Mouse (Mus musculus) limb, embryonic 10.5 days (tissue): Measurements from ENCODE around the gene Smpdl3a. TPM values are rescaled to one million over a fixed set of nuclear protein-coding genes. Genes with fewer than 3 reads are reported as not detected.

Experiments
- DNase-seq: peaks from one replicate; pipeline ENCODE4 v3.0.0-alpha.2; 2017; ENCODE audit warnings: low spot score
- H3K27ac ChIP-seq: fragments of 300-500 bp; sonication (generic); 2 replicates; pipeline ENCODE4 v1.5.1; 2016; ENCODE audit warnings: mild to moderate bottlenecking
- H3K27me3 ChIP-seq: fragments of 300-500 bp; sonication (generic); 2 replicates; pipeline ENCODE4 v1.6.1; 2016; ENCODE audit warnings: low read depth, mild to moderate bottlenecking; ENCODE audit not compliant: poor library complexity, severe bottlenecking
- H3K36me3 ChIP-seq: fragments of 300-500 bp; sonication (generic); 2 replicates; pipeline ENCODE4 v1.6.1; 2016; ENCODE audit warnings: mild to moderate bottlenecking, moderate library complexity
- H3K4me1 ChIP-seq: fragments of 300-500 bp; sonication (generic); 2 replicates; pipeline ENCODE4 v1.6.1; 2016
- H3K4me3 ChIP-seq: fragments of 300-500 bp; sonication (generic); 2 replicates; pipeline ENCODE4 v1.5.1; 2016; ENCODE audit warnings: mild to moderate bottlenecking, moderate library complexity
- H3K9me3 ChIP-seq: fragments of 300-500 bp; sonication (generic); replicated peaks from 2 replicates; pipeline ENCODE4 v1.6.1; 2016; ENCODE audit warnings: mild to moderate bottlenecking
- WGBS: fragments of 180-500 bp; shearing (Covaris S2); methylation state at CpG from one replicate; pipeline ENCODE4 v1.1.7; 2016; 5-methylcytosine and 5-hydroxymethylcytosine counted together
- polyA plus RNA-seq: library from polyadenylated mRNA; unstranded; fragments of >200 nt; fragmentation: Nextera tagmentation; extraction: Ambion mirVana; gene quantifications from 2 replicates; pipeline ENCODE4 v1.2.1, GENCODE M21; 2016

Smpdl3a gene
- polyA plus RNA-seq: 3.2 and 5.1 TPM in 2 replicates

DNA sequence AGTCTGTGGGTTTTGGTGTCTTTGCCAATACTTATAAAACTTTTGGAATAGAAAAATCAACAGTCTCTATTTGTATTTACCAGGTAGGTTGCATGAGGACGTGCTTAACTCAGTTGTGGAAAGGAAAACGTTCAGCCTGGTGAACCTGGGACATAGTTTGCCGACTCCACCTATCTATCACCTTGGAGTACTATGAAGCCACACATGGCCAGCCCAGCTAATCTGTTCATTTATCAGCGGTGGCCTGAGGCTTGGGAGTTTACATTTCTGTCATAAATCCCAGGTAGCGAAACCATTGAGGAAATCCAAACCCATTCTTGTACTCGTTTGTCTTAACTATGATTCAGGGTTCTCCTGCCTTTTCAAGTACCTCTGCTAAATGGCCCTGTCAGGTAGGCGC lies at the start of gene Smpdl3a:
Gene Smpdl3a, plus strand, starts transcription at position 318 of the 400 bp plus-strand sequence.
- peak within 1 kb of the TSS; percentile 61 for H3K4me3 ChIP-seq
- peak within 1 kb of the TSS; percentile 88 for H3K27ac ChIP-seq
- no peaks in the 10 kb centered on the region for H3K9me3 ChIP-seq
- no peaks in the 10 kb centered on the region for H3K27me3 ChIP-seq
- no peak for DNase-seq
- WGBS: 82% methylated on average over 7 of the region's 7 CpGs
- peaks cover 21% of the 10 kb centered on the region for H3K4me1 ChIP-seq
- no peaks in the 10 kb centered on the region for H3K36me3 ChIP-seq

DNA sequence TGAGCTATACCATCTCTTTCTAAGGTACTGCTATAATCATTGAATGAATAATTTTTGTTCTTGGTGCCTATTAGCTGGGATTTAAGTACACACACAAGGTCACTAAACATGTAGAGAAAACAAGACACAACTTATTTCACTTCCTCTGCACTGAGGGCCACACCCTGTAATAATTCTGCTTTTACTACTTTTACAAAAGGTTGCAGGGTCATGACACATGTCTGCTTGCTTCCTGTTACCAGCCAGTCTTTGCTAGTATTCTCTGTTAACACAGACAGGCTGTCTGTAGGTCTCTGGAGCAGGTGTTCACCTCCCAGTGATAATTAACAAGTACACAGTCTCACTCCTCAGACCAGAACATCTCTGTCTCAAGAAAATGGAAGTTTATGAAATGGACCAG lies 48.7 kb upstream of the Smpdl3a start:
- Histone ChIP-seq H3K27me3 (no peaks in the 10 kb centered on the region), H3K4me1 (no peaks in the 10 kb centered on the region), H3K27ac (no peak overlapping the region), H3K4me3 (no peak overlapping the region), H3K36me3 (no peaks in the 10 kb centered on the region), H3K9me3 (no peaks in the 10 kb centered on the region)
- DNase-seq: no peak

DNA sequence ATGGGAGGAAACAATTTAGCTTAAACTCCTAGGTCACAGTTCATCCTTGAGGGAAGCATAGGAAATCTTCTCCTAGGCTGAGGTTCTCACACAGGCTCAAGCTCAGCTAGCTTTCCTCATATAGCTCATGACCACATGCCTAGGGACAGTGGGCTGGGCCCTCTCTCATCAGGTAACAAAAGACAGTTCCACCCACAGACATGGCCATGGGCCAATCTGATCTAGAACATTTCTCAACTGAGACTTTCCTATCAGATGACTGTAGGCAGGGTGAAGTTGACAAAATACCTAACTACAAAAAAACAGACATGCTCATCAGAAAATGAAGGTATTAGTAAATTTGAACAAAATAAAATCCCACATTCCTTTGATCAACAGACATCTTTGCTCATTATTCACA lies 47.0 kb upstream of the Smpdl3a start:
- no peaks in the 10 kb centered on the region for H3K4me1 ChIP-seq
- H3K36me3 ChIP-seq: no peaks in the 10 kb centered on the region
- H3K27ac ChIP-seq: no peak overlapping the region
- no peak overlapping the region for H3K4me3 ChIP-seq
- H3K27me3 ChIP-seq: no peaks in the 10 kb centered on the region
- no peaks in the 10 kb centered on the region for H3K9me3 ChIP-seq
- DNase-seq: no peak

- H3K36me3 ChIP-seq: no peaks in the 10 kb centered on the region
- no peak overlapping the region for H3K4me3 ChIP-seq
- no peaks in the 10 kb centered on the region for H3K27me3 ChIP-seq
- H3K9me3 ChIP-seq: no peaks in the 10 kb centered on the region
- no peaks in the 10 kb centered on the region for H3K4me1 ChIP-seq
- H3K27ac ChIP-seq: no peak overlapping the region
- WGBS: 83% methylated on average over 1 of the region's 1 CpGs
- no peak for DNase-seq
Observed at GRCm38 (mm10) chr10:57753343-57753742, 40.8 kb upstream of the Smpdl3a start.

DNA sequence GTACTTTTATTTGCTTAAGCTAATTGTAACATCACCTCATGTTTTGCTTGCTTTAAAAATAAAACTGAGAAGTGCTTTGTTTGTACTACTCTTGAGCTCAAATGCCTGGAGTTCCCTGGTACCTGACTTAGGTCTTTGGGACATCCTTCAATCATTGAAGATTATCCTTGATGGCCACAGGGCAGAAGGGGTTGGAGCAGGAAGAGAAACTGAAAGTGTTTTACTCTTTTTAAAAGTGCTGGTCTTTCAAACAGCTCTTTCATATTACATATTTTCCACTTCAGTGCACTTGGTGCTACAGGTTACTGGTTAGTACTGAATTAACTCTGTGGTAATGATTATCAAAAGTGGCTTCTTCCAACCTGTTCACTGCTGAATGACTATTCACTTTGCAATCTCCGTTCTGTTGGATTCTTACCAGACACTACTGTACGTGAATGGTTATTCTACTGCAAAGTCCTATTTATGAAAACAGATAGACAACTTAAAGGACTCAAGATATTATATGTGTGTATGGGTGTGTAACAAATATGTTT lies 38.9 kb upstream of the Smpdl3a start:
- Histone ChIP-seq H3K4me1 (no peaks in the 10 kb centered on the region), H3K36me3 (no peaks in the 10 kb centered on the region), H3K27ac (no peak overlapping the region), H3K4me3 (no peak overlapping the region), H3K9me3 (no peaks in the 10 kb centered on the region), H3K27me3 (no peaks in the 10 kb centered on the region)
- no peak for DNase-seq
- 92% methylated on average over 2 of the region's 2 CpGs for WGBS

GRCm38 (mm10) chr10:57758999-57759398 lies 35.1 kb upstream of the Smpdl3a start:
- H3K4me3 ChIP-seq: no peak overlapping the region
- H3K9me3 ChIP-seq: no peaks in the 10 kb centered on the region
- H3K4me1 ChIP-seq: no peaks in the 10 kb centered on the region
- no peak for DNase-seq
- H3K36me3 ChIP-seq: no peaks in the 10 kb centered on the region
- 91% methylated on average over 2 of the region's 2 CpGs for WGBS
- no peak overlapping the region for H3K27ac ChIP-seq
- H3K27me3 ChIP-seq: no peaks in the 10 kb centered on the region

- 86% methylated on average over 3 of the region's 3 CpGs for WGBS
- no peaks in the 10 kb centered on the region for H3K9me3 ChIP-seq
- H3K27ac ChIP-seq: no peak overlapping the region
- no peaks in the 10 kb centered on the region for H3K27me3 ChIP-seq
- no peak for DNase-seq
- no peak overlapping the region for H3K4me3 ChIP-seq
- H3K36me3 ChIP-seq: no peaks in the 10 kb centered on the region
- no peaks in the 10 kb centered on the region for H3K4me1 ChIP-seq
Observed at GRCm38 (mm10) chr10:57760694-57761093, 33.4 kb upstream of the Smpdl3a start.

DNA sequence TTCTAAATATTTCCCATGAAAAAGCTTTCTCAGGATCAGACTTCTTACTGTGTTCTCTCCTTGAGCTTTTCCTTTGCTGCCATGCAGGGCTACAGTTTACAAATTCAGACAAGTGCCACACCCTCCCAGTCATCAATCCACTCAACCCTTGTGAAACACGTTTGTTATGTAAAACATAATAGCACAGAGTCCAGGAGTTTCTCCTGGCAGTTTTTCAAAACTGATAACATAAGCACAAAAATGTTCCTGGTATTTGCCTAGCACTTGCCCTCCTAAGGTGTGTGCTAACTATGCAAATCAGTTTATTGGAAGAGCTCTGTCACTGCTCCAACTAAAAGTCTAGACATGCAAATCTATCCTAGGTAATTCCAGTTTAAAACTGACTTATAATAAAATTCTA lies 31.1 kb upstream of the Smpdl3a start:
- H3K4me1 ChIP-seq: no peaks in the 10 kb centered on the region
- no peak overlapping the region for H3K27ac ChIP-seq
- H3K9me3 ChIP-seq: no peaks in the 10 kb centered on the region
- no peaks in the 10 kb centered on the region for H3K27me3 ChIP-seq
- no peak for DNase-seq
- no peaks in the 10 kb centered on the region for H3K36me3 ChIP-seq
- H3K4me3 ChIP-seq: no peak overlapping the region
- WGBS: 40% methylated on average over 1 of the region's 1 CpGs

- Histone ChIP-seq H3K27ac (no peak overlapping the region), H3K27me3 (no peaks in the 10 kb centered on the region), H3K9me3 (no peaks in the 10 kb centered on the region), H3K36me3 (no peaks in the 10 kb centered on the region), H3K4me3 (no peak overlapping the region), H3K4me1 (peaks cover 6% of the 10 kb centered on the region; the same call in 1 of the 2 replicates)
- no peak for DNase-seq
- WGBS: 43% methylated on average over 13 of the region's 13 CpGs
Observed at GRCm38 (mm10) chr10:57783289-57784130, 10.6 kb upstream of the Smpdl3a start.

DNA sequence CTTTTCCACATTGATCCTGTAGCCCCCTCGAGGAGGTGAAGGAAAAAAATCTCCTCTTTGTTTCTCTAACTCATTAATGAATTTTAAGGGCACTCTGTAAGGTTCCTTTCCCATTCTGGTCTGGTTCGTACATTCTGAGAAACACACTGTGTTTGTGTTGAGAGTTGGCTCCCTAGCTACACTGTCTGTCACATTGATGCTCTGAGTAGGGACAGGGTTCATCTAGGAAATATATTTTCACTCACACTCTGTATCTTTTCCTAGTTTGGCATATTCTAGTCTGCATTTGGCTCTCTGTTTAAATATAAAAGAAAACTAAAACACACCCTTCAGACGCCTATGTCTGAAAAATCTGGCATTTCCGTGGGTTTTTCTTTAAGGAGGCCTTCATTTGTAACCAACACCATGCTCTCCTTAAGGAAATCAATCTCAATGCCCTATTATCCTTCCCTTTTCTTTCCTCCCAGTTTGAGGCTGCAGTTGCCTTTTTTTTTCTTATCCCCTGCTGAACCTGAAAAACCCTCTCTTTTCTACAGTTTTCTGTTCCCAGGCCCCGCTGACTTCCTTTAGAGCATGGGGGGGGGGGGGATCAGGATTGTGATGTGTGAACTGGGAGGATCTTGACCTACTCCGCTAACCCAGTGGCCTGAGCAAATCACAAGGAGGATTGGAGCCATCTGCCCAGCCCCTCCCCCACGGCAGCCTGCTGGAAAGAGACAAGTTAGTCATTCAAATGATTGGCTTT lies 9.8 kb upstream of the Smpdl3a start:
- peaks cover 6% of the 10 kb centered on the region; the same call in 1 of the 2 replicates for H3K4me1 ChIP-seq

DNA sequence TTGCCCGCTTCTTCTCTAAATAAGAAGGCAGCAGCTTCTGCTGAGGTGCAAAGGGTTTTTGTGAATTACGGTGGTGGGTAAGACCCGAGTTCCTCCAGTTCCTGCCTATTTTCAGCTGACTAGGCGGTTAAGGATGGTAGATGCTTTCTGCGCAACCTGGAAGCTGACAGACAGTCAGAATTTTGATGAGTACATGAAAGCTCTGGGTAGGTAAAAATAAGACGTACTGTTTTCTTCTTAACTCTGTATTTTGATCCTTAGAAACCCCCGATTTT lies 9.3 kb upstream of the Smpdl3a start, which contains the start of gene Fabp7:
Gene Fabp7, plus strand, starts transcription at position 6 of the 275 bp plus-strand sequence.
- H3K4me1 ChIP-seq: peaks cover 6% of the 10 kb centered on the region; the same call in 1 of the 2 replicates
- H3K36me3 ChIP-seq: no peaks in the 10 kb centered on the region
- H3K27ac ChIP-seq: no peak within 1 kb of the TSS
- no peak for DNase-seq
- H3K9me3 ChIP-seq: no peaks in the 10 kb centered on the region
- WGBS: 30% methylated on average over 7 of the region's 7 CpGs
- no peak within 1 kb of the TSS for H3K4me3 ChIP-seq
- no peaks in the 10 kb centered on the region for H3K27me3 ChIP-seq

More for the DNA sequence above, 9.8 kb upstream of the Smpdl3a start:
- H3K27me3 ChIP-seq: no peaks in the 10 kb centered on the region
- peak; percentile 31 for DNase-seq
- WGBS: 20% methylated on average over 7 of the region's 7 CpGs
- H3K9me3 ChIP-seq: no peaks in the 10 kb centered on the region
- H3K4me3 ChIP-seq: no peak overlapping the region
- H3K36me3 ChIP-seq: no peaks in the 10 kb centered on the region
- no peak overlapping the region for H3K27ac ChIP-seq

DNA sequence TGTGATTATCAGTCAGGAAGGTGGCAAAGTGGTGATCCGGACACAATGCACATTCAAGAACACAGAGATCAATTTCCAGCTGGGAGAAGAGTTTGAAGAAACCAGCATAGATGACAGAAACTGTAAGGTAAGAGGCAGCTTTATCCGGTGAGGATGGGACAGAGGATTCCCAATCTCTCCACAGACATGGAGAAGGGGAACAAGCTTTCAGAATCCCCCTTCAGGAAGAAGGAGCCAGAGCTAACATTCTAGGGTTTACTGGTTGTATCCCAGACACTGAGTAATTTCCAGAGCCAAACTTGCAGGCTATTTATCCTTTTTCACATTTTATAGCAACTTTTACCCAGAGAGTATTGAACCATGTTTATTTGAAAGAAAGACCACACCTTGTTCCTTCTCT lies 8.6 kb upstream of the Smpdl3a start:
- Histone ChIP-seq H3K4me3 (no peak overlapping the region), H3K9me3 (no peaks in the 10 kb centered on the region), H3K27me3 (no peaks in the 10 kb centered on the region), H3K4me1 (peaks cover 6% of the 10 kb centered on the region; the same call in 1 of the 2 replicates), H3K27ac (no peak overlapping the region), H3K36me3 (no peaks in the 10 kb centered on the region)
- WGBS: 59% methylated on average over 2 of the region's 2 CpGs
- no peak for DNase-seq

GRCm38 (mm10) chr10:57792957-57793356 lies 1.2 kb upstream of the Smpdl3a start:
- no peaks in the 10 kb centered on the region for H3K36me3 ChIP-seq
- no peaks in the 10 kb centered on the region for H3K9me3 ChIP-seq
- peaks cover 21% of the 10 kb centered on the region for H3K4me1 ChIP-seq
- H3K27ac ChIP-seq: no peak overlapping the region
- WGBS: 96% methylated on average over 1 of the region's 1 CpGs
- DNase-seq: no peak
- no peak overlapping the region for H3K4me3 ChIP-seq
- H3K27me3 ChIP-seq: no peaks in the 10 kb centered on the region
